Mouse (Mus musculus) lung, adult 2 months (tissue): ENCODE measurements around the gene Chd1l.

Experiments
- CTCF ChIP-seq: fragments of 200-500 bp; IDR thresholded peaks from 2 replicates; pipeline ENCODE4 v1.5.1; 2011; ENCODE audit warnings: mild to moderate bottlenecking, low read length, control low read depth; ENCODE audit not compliant: insufficient read depth
- POLR2A ChIP-seq: fragments of 200-500 bp; IDR thresholded peaks from 2 replicates; pipeline ENCODE4 v1.6.1; 2011; ENCODE audit warnings: low read depth, mild to moderate bottlenecking, control low read depth, low read length, borderline replicate concordance; ENCODE audit errors: extremely low read depth

DNA sequence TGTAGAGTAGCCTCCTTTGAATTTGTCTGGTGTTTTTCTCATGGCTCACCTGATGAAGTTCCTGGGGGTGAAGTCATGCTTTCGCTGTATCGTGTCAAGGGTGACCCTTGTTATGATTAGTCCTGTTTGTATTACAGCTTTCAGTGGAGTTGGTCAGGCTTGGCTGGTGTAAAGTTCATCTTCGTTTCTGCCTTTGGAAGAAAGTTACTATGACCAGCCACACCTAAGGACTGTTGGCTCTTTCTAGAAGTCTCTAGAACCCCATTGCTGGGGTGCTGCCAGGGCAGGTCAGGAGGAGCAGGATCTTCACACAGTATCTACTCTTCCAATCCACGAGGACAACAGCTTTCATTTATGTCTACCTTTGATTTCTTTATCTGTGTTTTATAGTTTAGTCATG, 23.5 kb upstream of the Chd1l start:
- TF ChIP-seq CTCF (no peak), POLR2A (no peak)
